Mouse (Mus musculus): Measurements from ENCODE around the gene Dpy19l1. TPM values are rescaled to one million over a fixed set of nuclear protein-coding genes. Genes with fewer than 3 reads are reported as not detected.

The Dpy19l1 gene
- polyA plus RNA-seq, 2 experiments, result 10.9 to 17.9 TPM

GRCm38 (mm10) chr9:24394146-24394545, 108.8 kb downstream of the Dpy19l1 start:
- no peak for TF ChIP-seq EP300 (IDR thresholded peaks at IDR 0.05; ENCODE audit: low read depth)
- no peak for TF ChIP-seq CTCF (IDR thresholded peaks at IDR 0.05; ENCODE audit: low read depth)
- no peaks in the 10 kb centered on the region for H3K9me3 ChIP-seq (ENCODE audit: control insufficient read depth, low read length)
- 63% methylated on average over 3 of the region's 3 CpGs for WGBS (ENCODE audit: insufficient replicate concordance)
- no peaks in the 10 kb centered on the region for H3K27me3 ChIP-seq (ENCODE audit: control insufficient read depth, insufficient read depth, low read length)
- H3K4me3 ChIP-seq (ENCODE audit: insufficient read depth in 1 of 2, low read depth in 2 of 2, low read length in 2 of 2), result no peak overlapping the region
- no peak overlapping the region for H3K4me2 ChIP-seq (ENCODE audit: low read depth)
- no peak overlapping the region for H3K9ac ChIP-seq (replicated peaks)
- no peaks in the 10 kb centered on the region for H3K36me3 ChIP-seq (replicated peaks; ENCODE audit: control insufficient read depth, insufficient read depth, low read depth)
- ATAC-seq (ENCODE audit: insufficient read depth) (no peak), DNase-seq (ENCODE audit: low read depth in 3 of 3, low spot score in 3 of 3) (no peak)
- no peak overlapping the region for H3K27ac ChIP-seq
- H3K4me1 ChIP-seq (replicated peaks; ENCODE audit: control insufficient read depth in 2 of 2, insufficient read depth in 2 of 2, low read length in 1 of 2), result no peaks in the 10 kb centered on the region

GRCm38 (mm10) chr9:24390807-24391370, 112.1 kb downstream of the Dpy19l1 start:
- H3K9me3 ChIP-seq (ENCODE audit: control insufficient read depth, low read length), result no peaks in the 10 kb centered on the region
- DNase-seq (ENCODE audit: low read depth in 3 of 3, low spot score in 3 of 3) (no peak), ATAC-seq (ENCODE audit: insufficient read depth) (no peak)
- TF ChIP-seq CTCF (IDR thresholded peaks at IDR 0.05; ENCODE audit: low read depth) (no peak), EP300 (IDR thresholded peaks at IDR 0.05; ENCODE audit: low read depth) (no peak)
- no peak overlapping the region for H3K27ac ChIP-seq
- H3K4me2 ChIP-seq (ENCODE audit: low read depth), result no peak overlapping the region
- 76% methylated on average over 8 of the region's 8 CpGs for WGBS (ENCODE audit: insufficient replicate concordance)
- no peaks in the 10 kb centered on the region for H3K36me3 ChIP-seq (replicated peaks; ENCODE audit: control insufficient read depth, insufficient read depth, low read depth)
- H3K4me1 ChIP-seq (replicated peaks; ENCODE audit: control insufficient read depth in 2 of 2, insufficient read depth in 2 of 2, low read length in 1 of 2), result peaks cover 2 to 6% of the 10 kb centered on the region in 2 experiments; a peak in 3 of 4 replicates
- H3K9ac ChIP-seq (replicated peaks), result no peak overlapping the region
- H3K4me3 ChIP-seq (ENCODE audit: insufficient read depth in 1 of 2, low read depth in 2 of 2, low read length in 2 of 2), result no peak overlapping the region
- no peaks in the 10 kb centered on the region for H3K27me3 ChIP-seq (ENCODE audit: control insufficient read depth, insufficient read depth, low read length)

GRCm38 (mm10) chr9:24387230-24387629, 115.7 kb downstream of the Dpy19l1 start:
- H3K4me2 ChIP-seq (ENCODE audit: low read depth), result no peak overlapping the region
- H3K4me3 ChIP-seq (ENCODE audit: insufficient read depth in 1 of 2, low read depth in 2 of 2, low read length in 2 of 2), result no peak overlapping the region
- peaks cover 2 to 6% of the 10 kb centered on the region in 2 experiments; a peak in 3 of 4 replicates for H3K4me1 ChIP-seq (replicated peaks; ENCODE audit: control insufficient read depth in 2 of 2, insufficient read depth in 2 of 2, low read length in 1 of 2)
- no peaks in the 10 kb centered on the region for H3K9me3 ChIP-seq (ENCODE audit: control insufficient read depth, low read length)
- H3K9ac ChIP-seq (replicated peaks), result no peak overlapping the region
- peak; percentile 81 for ATAC-seq (ENCODE audit: insufficient read depth)
- DNase-seq (ENCODE audit: low read depth in 3 of 3, low spot score in 3 of 3), result peak; percentile 14 to 33 (median 30)
- no peak overlapping the region for H3K27ac ChIP-seq
- no peaks in the 10 kb centered on the region for H3K36me3 ChIP-seq (replicated peaks; ENCODE audit: control insufficient read depth, insufficient read depth, low read depth)
- no peaks in the 10 kb centered on the region; the same call in 1 of the 2 replicates for H3K27me3 ChIP-seq (ENCODE audit: control insufficient read depth, insufficient read depth, low read length)
- TF ChIP-seq CTCF (IDR thresholded peaks at IDR 0.05; ENCODE audit: low read depth) (no peak), EP300 (IDR thresholded peaks at IDR 0.05; ENCODE audit: low read depth) (peak; percentile 75)

- H3K4me2 ChIP-seq (ENCODE audit: low read depth), result no peak overlapping the region
- no peaks in the 10 kb centered on the region for H3K36me3 ChIP-seq (replicated peaks; ENCODE audit: control insufficient read depth, insufficient read depth, low read depth)
- H3K9me3 ChIP-seq (ENCODE audit: control insufficient read depth, low read length), result no peaks in the 10 kb centered on the region
- H3K4me3 ChIP-seq (ENCODE audit: insufficient read depth in 1 of 2, low read depth in 2 of 2, low read length in 2 of 2), result no peak overlapping the region
- no peaks in the 10 kb centered on the region; the same call in 1 of the 2 replicates for H3K27me3 ChIP-seq (ENCODE audit: control insufficient read depth, insufficient read depth, low read length)
- DNase-seq (ENCODE audit: low read depth in 3 of 3, low spot score in 3 of 3), result no peak
- WGBS (ENCODE audit: insufficient replicate concordance), result 59% methylated on average over 3 of the region's 3 CpGs
- no peak overlapping the region for H3K9ac ChIP-seq (replicated peaks)
- ATAC-seq (ENCODE audit: insufficient read depth), result no peak
- no peak for TF ChIP-seq EP300 (IDR thresholded peaks at IDR 0.05; ENCODE audit: low read depth)
- TF ChIP-seq CTCF (IDR thresholded peaks at IDR 0.05; ENCODE audit: low read depth), result no peak
- no peak overlapping the region for H3K27ac ChIP-seq
- H3K4me1 ChIP-seq (replicated peaks; ENCODE audit: control insufficient read depth in 2 of 2, insufficient read depth in 2 of 2, low read length in 1 of 2), result peaks cover 0 to 3% of the 10 kb centered on the region in 2 experiments; a peak in 2 of 4 replicates
These were observed 123.6 kb downstream of the Dpy19l1 start for GRCm38 (mm10) chr9:24379321-24379720.

GRCm38 (mm10) chr9:24378848-24379247, 124.1 kb downstream of the Dpy19l1 start:
- Histone ChIP-seq H3K27ac (no peak overlapping the region), H3K4me1 (replicated peaks; ENCODE audit: control insufficient read depth in 2 of 2, insufficient read depth in 2 of 2, low read length in 1 of 2) (peaks cover 0 to 3% of the 10 kb centered on the region in 2 experiments; a peak in 2 of 4 replicates), H3K9ac (replicated peaks) (no peak overlapping the region), H3K4me3 (ENCODE audit: insufficient read depth in 1 of 2, low read depth in 2 of 2, low read length in 2 of 2) (no peak overlapping the region), H3K36me3 (replicated peaks; ENCODE audit: control insufficient read depth, insufficient read depth, low read depth) (no peaks in the 10 kb centered on the region), H3K4me2 (ENCODE audit: low read depth) (no peak overlapping the region), H3K9me3 (ENCODE audit: control insufficient read depth, low read length) (no peaks in the 10 kb centered on the region), H3K27me3 (ENCODE audit: control insufficient read depth, insufficient read depth, low read length) (no peaks in the 10 kb centered on the region; the same call in 1 of the 2 replicates)
- no peak for DNase-seq (ENCODE audit: low read depth in 3 of 3, low spot score in 3 of 3)
- TF ChIP-seq EP300 (IDR thresholded peaks at IDR 0.05; ENCODE audit: low read depth), result no peak
- no peak for TF ChIP-seq CTCF (IDR thresholded peaks at IDR 0.05; ENCODE audit: low read depth)
- no peak for ATAC-seq (ENCODE audit: insufficient read depth)
- WGBS (ENCODE audit: insufficient replicate concordance), result 74% methylated on average over 2 of the region's 2 CpGs

Other genes with a start within 250 kb of the Dpy19l1 start
- not detected in 2 replicates for gene Cypt4, start 122.1 kb upstream of the Dpy19l1 start, polyA plus RNA-seq (2012; rRNA removed)
- not detected in 2 replicates for gene Cypt4, start 122.1 kb upstream of the Dpy19l1 start, polyA plus RNA-seq (2014; fragmentation: Nextera tagmentation; extraction: Ambion mirVana)
- gene Dpy19l2, start 193.2 kb upstream of the Dpy19l1 start, polyA plus RNA-seq (2012; rRNA removed), result 0.02 TPM in 2 replicates
- gene Dpy19l2, start 193.2 kb upstream of the Dpy19l1 start, polyA plus RNA-seq (2014; fragmentation: Nextera tagmentation; extraction: Ambion mirVana), result 0.05 and 0.06 TPM in 2 replicates